Mouse (Mus musculus) G1E-ER4 (cell line): ENCODE data around the gene Tfr2. TPM values are rescaled to one million over a fixed set of nuclear protein-coding genes. Genes with fewer than 3 reads are reported as not detected.

ENCODE experiments used
- GATA1 ChIP-seq: IDR thresholded peaks from one replicate; pipeline ENCODE4 v1.8.0; 2012; ENCODE audit warnings: low read length, inconsistent platforms
- polyA plus RNA-seq: library from polyadenylated mRNA; stranded (reverse); fragments of >175 nt; gene quantifications from 2 replicates; pipeline ENCODE4 v1.2.3, GENCODE M21; 2012

Tfr2 gene
- polyA plus RNA-seq, 1 experiment: 80.4 TPM

- no peak for TF ChIP-seq GATA1
Measured at GRCm38 (mm10) chr5:137628498-137629305, 59.1 kb downstream of the Tfr2 start, which contains the start of the genes Fbxo24, Lrch4 and Gm20605. Gene Fbxo24 (minus strand): TSS chr5:137629002. Gene Lrch4 (plus strand): TSS chr5:137629121. Gene Gm20605 (plus strand): TSS chr5:137629175.

GRCm38 (mm10) chr5:137629306-137629721 lies 59.7 kb downstream of the Tfr2 start:
- TF ChIP-seq GATA1: no peak

DNA sequence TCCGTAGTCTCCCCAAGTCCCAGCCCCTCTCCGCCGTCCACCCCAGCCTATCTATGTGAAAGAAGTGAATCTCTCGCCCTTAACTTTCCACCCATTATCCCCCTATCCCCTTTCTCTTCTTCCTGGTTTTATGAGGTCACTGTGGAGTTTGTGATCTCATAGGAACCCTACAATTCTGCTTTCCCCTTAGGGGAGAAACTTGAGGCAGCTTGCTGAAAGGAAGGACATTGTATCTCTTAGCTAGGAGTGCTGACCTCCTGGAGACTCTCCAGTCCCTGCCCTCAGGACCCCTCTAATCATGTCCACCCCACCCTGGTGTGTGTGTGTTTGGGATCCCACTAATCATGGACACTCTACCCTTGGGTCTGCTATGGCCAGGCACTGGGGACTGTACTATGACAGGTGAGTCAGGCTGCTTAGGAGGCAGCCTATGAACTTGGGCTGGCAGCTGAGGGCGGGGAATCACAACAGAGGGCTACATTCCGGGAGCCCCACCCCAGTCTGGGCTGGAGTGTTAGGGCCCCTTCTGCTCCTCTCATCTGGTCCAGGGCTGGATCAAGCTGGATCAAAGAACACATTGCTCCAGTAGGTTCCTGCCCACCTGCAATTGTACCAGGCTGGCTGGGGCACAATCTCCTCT lies 60.4 kb downstream of the Tfr2 start:
- no peak for TF ChIP-seq GATA1

DNA sequence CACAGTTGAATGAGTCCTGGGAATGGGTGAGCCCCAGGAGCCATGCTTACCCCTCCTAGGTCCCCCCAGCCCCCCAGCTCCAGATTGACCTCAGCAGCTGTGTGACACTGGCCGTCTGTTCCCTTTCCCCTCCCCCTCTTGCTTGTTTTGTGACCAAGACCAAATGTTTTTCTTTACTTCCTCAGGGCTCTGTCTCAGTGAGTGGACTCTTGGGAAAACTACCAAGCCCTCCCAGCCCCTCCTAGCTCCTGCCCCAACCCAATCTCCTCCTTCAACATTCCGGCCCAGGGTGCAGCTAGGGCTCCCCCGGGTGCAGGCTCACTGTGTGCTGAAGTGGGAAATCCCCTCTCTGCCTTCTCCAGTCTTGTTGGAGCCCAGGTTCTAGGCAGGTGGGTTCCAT lies 61.0 kb downstream of the Tfr2 start:
- TF ChIP-seq GATA1: no peak

DNA sequence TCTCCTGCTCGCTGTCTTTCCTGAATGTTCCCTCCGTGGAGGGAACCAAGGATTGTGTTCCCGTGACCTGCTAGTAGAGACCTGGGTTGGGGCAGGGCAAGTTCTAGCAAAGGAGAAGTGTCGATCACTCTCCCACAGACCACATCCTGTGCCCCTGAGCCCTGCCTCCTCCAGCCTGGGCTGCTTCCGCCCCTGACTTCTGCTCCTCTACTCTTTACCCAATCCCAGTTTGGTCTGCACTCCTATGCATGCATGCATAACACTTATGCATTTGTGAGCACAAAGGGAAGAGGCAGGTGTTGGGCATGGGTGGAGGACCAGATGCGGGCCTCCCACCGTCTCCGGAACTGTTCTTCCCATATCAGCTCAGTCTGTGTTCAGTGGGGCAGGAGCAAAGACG lies 61.5 kb downstream of the Tfr2 start:
- TF ChIP-seq GATA1: no peak

GRCm38 (mm10) chr5:137631591-137631990 lies 62.0 kb downstream of the Tfr2 start:
- no peak for TF ChIP-seq GATA1

DNA sequence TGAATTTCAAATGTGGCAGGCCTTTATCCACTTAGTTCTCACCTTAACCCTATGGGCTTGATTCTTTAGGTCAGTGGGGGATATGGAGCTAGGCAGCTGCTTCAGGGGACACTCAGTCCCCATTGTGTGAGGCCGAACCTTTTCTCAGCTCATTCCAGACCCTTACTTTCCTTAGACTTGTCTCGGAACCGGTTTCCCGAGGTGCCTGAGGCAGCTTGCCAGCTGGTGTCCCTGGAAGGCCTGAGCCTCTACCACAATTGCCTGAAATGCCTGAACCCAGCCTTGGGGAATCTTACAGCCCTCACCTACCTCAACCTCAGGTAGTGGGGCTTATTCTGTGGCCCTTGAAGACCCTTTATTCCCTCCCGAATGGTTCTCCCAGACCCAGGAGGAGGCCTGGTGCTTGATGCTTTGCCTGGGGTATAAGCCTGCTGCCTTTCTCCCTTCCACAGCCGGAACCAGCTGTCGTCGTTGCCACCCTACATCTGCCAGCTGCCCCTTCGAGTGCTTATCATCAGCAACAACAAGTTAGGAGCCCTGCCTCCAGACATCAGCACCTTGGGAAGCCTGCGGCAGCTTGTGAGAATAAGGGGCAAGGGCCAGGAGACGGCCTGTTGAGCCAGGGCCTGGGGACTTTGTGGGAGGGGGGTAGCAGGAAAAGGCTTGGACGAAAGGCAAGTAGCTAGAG lies 63.9 kb downstream of the Tfr2 start:
- no peak for TF ChIP-seq GATA1

Other genes starting within 250 kb of the Tfr2 start
- 0.44 and 0.82 TPM in 2 replicates for gene Slc12a9, start 236.2 kb upstream of the Tfr2 start, polyA plus RNA-seq
- gene Ephb4, start 219.7 kb upstream of the Tfr2 start, polyA plus RNA-seq: not detected in 2 replicates
- not detected in 2 replicates for gene Zan, start 92.8 kb upstream of the Tfr2 start, polyA plus RNA-seq
- 63.3 and 81.3 TPM in 2 replicates for gene Pop7, start 67.3 kb upstream of the Tfr2 start, polyA plus RNA-seq
- gene Gigyf1, start 51.3 kb upstream of the Tfr2 start, polyA plus RNA-seq: 40.9 and 54.1 TPM in 2 replicates
- gene Epo, start 36.6 kb upstream of the Tfr2 start, polyA plus RNA-seq: not detected in 2 replicates
- gene Gnb2, start 36.3 kb upstream of the Tfr2 start, polyA plus RNA-seq: 425 and 439 TPM in 2 replicates
- not detected in 2 replicates for gene Actl6b, start 16.3 kb upstream of the Tfr2 start, polyA plus RNA-seq
- gene Mospd3, start 31.2 kb downstream of the Tfr2 start, polyA plus RNA-seq: 308 and 395 TPM in 2 replicates
- gene Pcolce, start 43.9 kb downstream of the Tfr2 start, polyA plus RNA-seq: 0.11 and 0.23 TPM in 2 replicates
- gene Fbxo24, start 59.2 kb downstream of the Tfr2 start, polyA plus RNA-seq: 0.05 TPM in 1 of 2 replicates, not detected in the other
- gene Lrch4, start 59.3 kb downstream of the Tfr2 start, polyA plus RNA-seq: 176 and 198 TPM in 2 replicates
- 8.9 and 10.7 TPM in 2 replicates for gene Gm20605, start 59.3 kb downstream of the Tfr2 start, polyA plus RNA-seq
- 28.9 and 39.0 TPM in 2 replicates for gene Sap25, start 71.5 kb downstream of the Tfr2 start, polyA plus RNA-seq
- gene Irs3, start 75.9 kb downstream of the Tfr2 start, polyA plus RNA-seq: 0.04 TPM in 2 replicates
- gene Agfg2, start 114.9 kb downstream of the Tfr2 start, polyA plus RNA-seq: 108 and 112 TPM in 2 replicates
- gene Nyap1, start 171.8 kb downstream of the Tfr2 start, polyA plus RNA-seq: 0.76 and 1.4 TPM in 2 replicates
- gene Tsc22d4, start 175.9 kb downstream of the Tfr2 start, polyA plus RNA-seq: 440 and 451 TPM in 2 replicates
- gene Ppp1r35, start 209.0 kb downstream of the Tfr2 start, polyA plus RNA-seq: 111 and 138 TPM in 2 replicates
- gene Mepce, start 217.8 kb downstream of the Tfr2 start, polyA plus RNA-seq: 154 and 190 TPM in 2 replicates
- 0.21 and 0.46 TPM in 2 replicates for gene Zcwpw1, start 218.0 kb downstream of the Tfr2 start, polyA plus RNA-seq